Mouse (Mus musculus): ENCODE data around the gene Mlkl. TPM values are rescaled to one million over a fixed set of nuclear protein-coding genes. Genes with fewer than 3 reads are reported as not detected.
"Not testable (repeated sequence)": the region's sequence is repeated elsewhere in the genome, so short reads cannot be mapped to it uniquely, and the experiment has no call there.

Gene Mlkl
- polyA plus RNA-seq, 1 experiment from 2014 or later = 1.6 TPM

- H3K27me3 ChIP-seq = no peaks in the 10 kb centered on the region
- no peak overlapping the region for H3K4me3 ChIP-seq
- no peak overlapping the region for H3K9ac ChIP-seq
- WGBS = 88% methylated on average over 9 of the region's 9 CpGs
- no peaks in the 10 kb centered on the region for H3K4me1 ChIP-seq
- no peak for ATAC-seq (ENCODE audit: insufficient number of reproducible peaks, low FRiP score, low TSS enrichment, low read depth)
- no peaks in the 10 kb centered on the region for H3K9me3 ChIP-seq
- H3K4me2 ChIP-seq = no peak overlapping the region
- no peaks in the 10 kb centered on the region for H3K36me3 ChIP-seq
- H3K27ac ChIP-seq = no peak overlapping the region
Measured at GRCm38 (mm10) chr8:111353497-111353896, 15.5 kb upstream of the Mlkl start.

DNA sequence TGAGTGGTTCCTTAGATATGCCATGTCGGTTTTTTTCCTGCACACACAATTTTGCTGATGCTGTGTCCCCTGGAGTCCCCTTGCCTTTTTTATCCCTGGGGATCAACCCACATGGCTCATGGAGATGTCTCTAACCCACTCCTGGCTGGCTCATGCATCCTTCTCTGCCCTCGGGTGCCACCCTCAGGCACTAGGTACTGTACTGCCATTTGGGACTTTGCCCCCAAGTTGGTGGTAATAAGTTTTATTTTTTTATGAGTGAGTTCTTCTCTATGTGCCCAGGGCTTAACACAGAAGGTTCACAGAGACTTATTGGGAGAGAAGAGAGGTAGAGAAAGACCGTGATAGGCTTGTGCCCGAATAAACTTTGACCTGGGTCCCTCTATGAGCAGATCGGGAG lies 14.3 kb upstream of the Mlkl start:
- Histone ChIP-seq H3K27me3 (no peaks in the 10 kb centered on the region), H3K9ac (no peak overlapping the region), H3K4me2 (no peak overlapping the region), H3K36me3 (no peaks in the 10 kb centered on the region), H3K27ac (no peak overlapping the region), H3K4me3 (no peak overlapping the region), H3K9me3 (no peaks in the 10 kb centered on the region), H3K4me1 (no peaks in the 10 kb centered on the region)
- ATAC-seq (ENCODE audit: insufficient number of reproducible peaks, low FRiP score, low TSS enrichment, low read depth) = no peak
- 88% methylated on average over 5 of the region's 5 CpGs for WGBS

GRCm38 (mm10) chr8:111350577-111350976 lies 12.6 kb upstream of the Mlkl start:
- Histone ChIP-seq H3K4me2 (no peak overlapping the region), H3K27ac (no peak overlapping the region), H3K4me3 (no peak overlapping the region), H3K36me3 (no peaks in the 10 kb centered on the region), H3K9ac (no peak overlapping the region), H3K9me3 (no peaks in the 10 kb centered on the region), H3K27me3 (no peaks in the 10 kb centered on the region), H3K4me1 (no peaks in the 10 kb centered on the region)
- ATAC-seq (ENCODE audit: insufficient number of reproducible peaks, low FRiP score, low TSS enrichment, low read depth) = no peak
- 83% methylated on average over 6 of the region's 6 CpGs for WGBS

DNA sequence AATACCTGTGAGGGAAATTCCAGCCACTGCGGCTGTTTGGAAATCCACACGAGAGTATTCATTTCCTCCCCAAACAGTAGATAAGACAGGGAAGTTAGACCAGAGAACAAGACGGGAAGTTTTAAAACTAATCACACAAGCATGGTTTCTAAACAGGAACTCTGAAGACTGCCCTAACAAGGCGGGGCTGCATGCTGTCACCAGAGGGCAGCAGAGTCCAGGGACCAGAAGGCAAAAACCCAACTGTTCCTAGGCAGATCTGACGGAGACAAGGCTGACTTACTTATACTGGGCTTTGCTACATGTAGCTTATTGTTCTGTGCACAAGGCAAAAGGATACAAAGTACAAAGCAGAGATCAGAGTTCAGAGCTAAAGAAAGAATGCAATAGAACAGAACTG lies 5.2 kb upstream of the Mlkl start:
- Histone ChIP-seq H3K4me1 (no peaks in the 10 kb centered on the region), H3K9me3 (no peaks in the 10 kb centered on the region), H3K9ac (no peak overlapping the region), H3K36me3 (no peaks in the 10 kb centered on the region), H3K4me2 (no peak overlapping the region), H3K4me3 (no peak overlapping the region), H3K27me3 (peaks cover 23% of the 10 kb centered on the region), H3K27ac (no peak overlapping the region)
- ATAC-seq (ENCODE audit: insufficient number of reproducible peaks, low FRiP score, low TSS enrichment, low read depth) = no peak
- WGBS = 12% methylated on average over 5 of the region's 5 CpGs

GRCm38 (mm10) chr8:111340186-111340585 lies 2.2 kb upstream of the Mlkl start:
- H3K4me3 ChIP-seq = no peak overlapping the region
- H3K9ac ChIP-seq = no peak overlapping the region
- 73% methylated on average over 3 of the region's 3 CpGs for WGBS
- no peaks in the 10 kb centered on the region for H3K36me3 ChIP-seq
- 0 out of 2 replicates have a peak, but pooled peaks cover 8% of the 10 kb centered on the region for H3K4me1 ChIP-seq
- no peaks in the 10 kb centered on the region for H3K9me3 ChIP-seq
- no peak overlapping the region for H3K27ac ChIP-seq
- ATAC-seq (ENCODE audit: insufficient number of reproducible peaks, low FRiP score, low TSS enrichment, low read depth) = no peak
- H3K4me2 ChIP-seq = no peak overlapping the region
- H3K27me3 ChIP-seq = peaks cover 36% of the 10 kb centered on the region

DNA sequence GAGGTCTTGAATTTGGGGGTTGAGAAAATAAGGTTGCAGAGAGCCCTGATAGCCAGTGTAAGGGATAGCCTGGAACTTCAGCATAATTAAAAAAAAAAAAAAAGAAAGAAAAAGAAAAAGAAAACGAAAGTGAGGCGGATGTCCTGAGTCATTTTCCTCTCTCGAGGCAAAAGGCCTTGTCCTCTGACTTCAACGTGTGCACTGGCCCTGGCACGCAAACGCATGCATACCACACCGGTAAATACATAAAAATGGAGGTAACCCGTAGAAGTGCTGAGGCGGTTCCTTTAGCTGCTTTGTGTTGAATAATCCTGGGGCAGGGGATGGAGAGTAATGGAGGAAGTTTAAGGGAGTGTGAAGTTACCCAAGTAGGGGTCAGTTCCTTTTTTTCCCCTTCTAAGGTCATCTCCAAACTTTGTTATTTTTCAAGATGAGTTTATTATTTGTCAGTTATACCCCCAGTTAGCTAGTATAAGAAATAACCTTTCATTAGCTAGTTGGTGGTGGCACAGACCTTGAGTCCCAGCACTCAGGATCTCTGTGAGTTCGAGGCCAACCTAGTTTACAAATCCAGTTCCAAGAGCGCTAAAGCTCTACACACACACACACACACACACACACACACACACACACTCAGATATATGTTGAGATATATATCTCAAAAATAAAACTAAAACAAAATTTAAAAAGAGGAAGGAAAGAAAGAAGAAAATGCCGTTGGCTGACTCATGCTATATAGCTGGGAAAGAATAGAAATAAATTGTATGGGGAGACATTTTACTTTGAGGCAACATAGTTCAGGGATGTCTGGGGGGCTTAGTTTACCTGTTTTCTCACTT lies 612 bp upstream of the Mlkl start:
- H3K27me3 ChIP-seq = peaks cover 36% of the 10 kb centered on the region
- H3K27ac ChIP-seq = no peak overlapping the region
- no peaks in the 10 kb centered on the region for H3K36me3 ChIP-seq
- H3K4me2 ChIP-seq = peak overlapping the region; percentile 83
- H3K4me1 ChIP-seq = 0 out of 2 replicates have a peak, but pooled peaks cover 8% of the 10 kb centered on the region
- ATAC-seq (ENCODE audit: insufficient number of reproducible peaks, low FRiP score, low TSS enrichment, low read depth) = no peak
- no peak overlapping the region; the same call in 1 of the 2 replicates for H3K9ac ChIP-seq
- 44% methylated on average over 12 of the region's 12 CpGs for WGBS
- peak overlapping the region; percentile 44 for H3K4me3 ChIP-seq
- H3K9me3 ChIP-seq = no peaks in the 10 kb centered on the region

DNA sequence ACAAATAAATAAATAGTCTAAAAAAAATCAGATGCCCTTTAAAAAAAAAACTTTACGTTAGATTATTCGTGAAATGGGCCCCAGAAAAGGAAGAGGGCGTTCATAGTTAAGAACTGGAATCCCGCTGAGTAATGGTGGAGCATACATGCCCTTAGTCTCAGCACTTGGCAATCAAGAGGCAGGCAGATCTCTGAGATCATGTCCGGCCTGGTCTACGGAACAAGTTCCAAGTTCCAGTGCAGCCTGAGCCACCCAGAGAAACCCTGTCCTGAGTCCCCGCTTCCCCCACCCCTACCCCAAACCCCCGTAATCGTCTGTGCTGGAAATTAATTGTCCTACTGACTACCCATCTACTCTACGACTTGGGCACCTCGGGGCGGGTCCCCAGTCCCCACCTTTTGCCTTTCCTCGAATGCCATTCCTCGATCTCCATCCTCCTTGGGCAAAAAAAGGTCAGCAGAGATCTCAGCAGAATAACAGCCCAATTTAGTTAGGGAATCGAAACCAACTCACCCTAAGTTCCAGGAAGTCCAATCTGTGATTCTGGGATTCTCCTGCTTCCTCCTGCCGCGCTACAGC lies 577 bp downstream of the Mlkl start:
- Histone ChIP-seq H3K4me2 (peak overlapping the region; percentile 83), H3K4me3 (peak overlapping the region; percentile 44), H3K27me3 (peaks cover 36% of the 10 kb centered on the region), H3K9ac (no peak overlapping the region), H3K4me1 (0 out of 2 replicates have a peak, but pooled peaks cover 8% of the 10 kb centered on the region), H3K36me3 (no peaks in the 10 kb centered on the region), H3K9me3 (no peaks in the 10 kb centered on the region), H3K27ac (no peak overlapping the region)
- ATAC-seq (ENCODE audit: insufficient number of reproducible peaks, low FRiP score, low TSS enrichment, low read depth) = no peak
- 23% methylated on average over 17 of the region's 17 CpGs for WGBS

GRCm38 (mm10) chr8:111336692-111337091 lies 1.3 kb downstream of the Mlkl start:
- WGBS = 79% methylated on average over 4 of the region's 4 CpGs
- Histone ChIP-seq H3K9ac (no peak overlapping the region), H3K36me3 (no peaks in the 10 kb centered on the region), H3K27me3 (peaks cover 36% of the 10 kb centered on the region), H3K27ac (no peak overlapping the region), H3K4me3 (no peak overlapping the region), H3K4me2 (no peak overlapping the region), H3K9me3 (no peaks in the 10 kb centered on the region), H3K4me1 (0 out of 2 replicates have a peak, but pooled peaks cover 8% of the 10 kb centered on the region)
- ATAC-seq (ENCODE audit: insufficient number of reproducible peaks, low FRiP score, low TSS enrichment, low read depth) = no peak

- Histone ChIP-seq H3K27me3 (no peaks in the 10 kb centered on the region), H3K4me3 (no peak overlapping the region), H3K4me2 (no peak overlapping the region), H3K27ac (no peak overlapping the region), H3K9ac (no peak overlapping the region), H3K9me3 (no peaks in the 10 kb centered on the region), H3K4me1 (no peaks in the 10 kb centered on the region), H3K36me3 (no peaks in the 10 kb centered on the region)
- ATAC-seq (ENCODE audit: insufficient number of reproducible peaks, low FRiP score, low TSS enrichment, low read depth) = no peak
- WGBS = 83% methylated on average over 6 of the region's 6 CpGs
Measured at GRCm38 (mm10) chr8:111325222-111325790, 12.7 kb downstream of the Mlkl start.

- Histone ChIP-seq H3K4me1 (no peaks in the 10 kb centered on the region), H3K27ac (no peak overlapping the region), H3K4me3 (no peak overlapping the region), H3K9ac (no peak overlapping the region), H3K36me3 (no peaks in the 10 kb centered on the region), H3K9me3 (no peaks in the 10 kb centered on the region), H3K4me2 (no peak overlapping the region), H3K27me3 (no peaks in the 10 kb centered on the region)
- no peak for ATAC-seq (ENCODE audit: insufficient number of reproducible peaks, low FRiP score, low TSS enrichment, low read depth)
- 85% methylated on average over 12 of the region's 12 CpGs for WGBS
Measured at GRCm38 (mm10) chr8:111314729-111315128, 23.2 kb downstream of the Mlkl start.

- not testable (repeated sequence) for H3K9ac ChIP-seq; H3K4me2 ChIP-seq; H3K27ac ChIP-seq; H3K9me3 ChIP-seq; H3K36me3 ChIP-seq; H3K4me1 ChIP-seq; H3K4me3 ChIP-seq; ATAC-seq (ENCODE audit: insufficient number of reproducible peaks, low FRiP score, low TSS enrichment, low read depth); H3K27me3 ChIP-seq
- WGBS = 93% methylated on average over 6 of the region's 6 CpGs
Measured at GRCm38 (mm10) chr8:111313961-111314360, 24.0 kb downstream of the Mlkl start.

GRCm38 (mm10) chr8:111312758-111313162 lies 25.2 kb downstream of the Mlkl start:
- Histone ChIP-seq H3K27me3 (no peaks in the 10 kb centered on the region), H3K4me1 (no peaks in the 10 kb centered on the region), H3K9me3 (no peaks in the 10 kb centered on the region), H3K4me3 (no peak overlapping the region), H3K27ac (no peak overlapping the region), H3K36me3 (no peaks in the 10 kb centered on the region), H3K9ac (no peak overlapping the region), H3K4me2 (no peak overlapping the region)
- WGBS = 72% methylated on average over 3 of the region's 3 CpGs
- no peak for ATAC-seq (ENCODE audit: insufficient number of reproducible peaks, low FRiP score, low TSS enrichment, low read depth)

All from limb, embryonic 15.5 days (tissue).